Mouse (Mus musculus) lung, postnatal 25 days (tissue): Measurements from ENCODE around the gene Slc24a1.

Experiments used
- DNase-seq: peaks from one replicate; pipeline ENCODE4 v3.0.0; 2022; ENCODE audit warnings: low spot score

Gene Slc24a1

GRCm38 (mm10) chr9:64937491-64937890 is 13.9 kb downstream of the Slc24a1 start:
- no peak for DNase-seq

- DNase-seq: peak; percentile 53
Measured at GRCm38 (mm10) chr9:64936508-64936907, 14.9 kb downstream of the Slc24a1 start.

- peak; percentile 59 for DNase-seq
Measured at GRCm38 (mm10) chr9:64934015-64934754, 17.2 kb downstream of the Slc24a1 start.

GRCm38 (mm10) chr9:64931751-64932610 is 19.4 kb downstream of the Slc24a1 start:
- DNase-seq: no peak

GRCm38 (mm10) chr9:64930256-64930655 is 21.2 kb downstream of the Slc24a1 start:
- DNase-seq: no peak

- no peak for DNase-seq
Measured at GRCm38 (mm10) chr9:64926201-64926991, 25.0 kb downstream of the Slc24a1 start.

GRCm38 (mm10) chr9:64925771-64926170 is 25.6 kb downstream of the Slc24a1 start:
- no peak for DNase-seq

- DNase-seq: peak; percentile 6
Measured at GRCm38 (mm10) chr9:64918560-64918959, 32.8 kb downstream of the Slc24a1 start.

GRCm38 (mm10) chr9:64914629-64915028 is 36.8 kb downstream of the Slc24a1 start:
- peak; percentile 12 for DNase-seq

- DNase-seq: no peak
Measured at GRCm38 (mm10) chr9:64913973-64914372, 37.4 kb downstream of the Slc24a1 start.

- no peak for DNase-seq
Measured at GRCm38 (mm10) chr9:64913406-64913805, 38.0 kb downstream of the Slc24a1 start.

GRCm38 (mm10) chr9:64907441-64907840 is 44.0 kb downstream of the Slc24a1 start:
- no peak for DNase-seq

- no peak for DNase-seq
Measured at GRCm38 (mm10) chr9:64904917-64905640, 46.3 kb downstream of the Slc24a1 start.

GRCm38 (mm10) chr9:64903386-64903785 is 48.0 kb downstream of the Slc24a1 start:
- DNase-seq: peak; percentile 74

- no peak for DNase-seq
Measured at GRCm38 (mm10) chr9:64902866-64903265, 48.5 kb downstream of the Slc24a1 start.

GRCm38 (mm10) chr9:64896605-64897004 is 54.8 kb downstream of the Slc24a1 start:
- no peak for DNase-seq

GRCm38 (mm10) chr9:64886008-64886407 is 65.4 kb downstream of the Slc24a1 start:
- DNase-seq: no peak
